Mouse (Mus musculus) thymus, postnatal 36 days (tissue): ENCODE results near the gene Parp16.
A peak's percentile ranks its signal among the peaks of the same experiment; 100 is the strongest.
"Not testable (repeated sequence)": the region's sequence is repeated elsewhere in the genome, so short reads cannot be mapped to it uniquely, and the experiment has no call there.

Source experiments
- DNase-seq, 2 experiments: peaks; one replicate each; pipeline ENCODE4 v3.0.0; 2022; ENCODE audit warnings: mixed read lengths in 2 of 2

Gene Parp16

GRCm38 (mm10) chr9:65179817-65180624, 15.1 kb upstream of the Parp16 start:
- DNase-seq = no peak

- DNase-seq = peak; percentile 60 to 66
Observed at GRCm38 (mm10) chr9:65188599-65188998, 6.6 kb upstream of the Parp16 start.

- DNase-seq = no peak
Observed at GRCm38 (mm10) chr9:65190306-65190705, 4.8 kb upstream of the Parp16 start.

- DNase-seq = no peak
Observed at GRCm38 (mm10) chr9:65191389-65191754, 3.8 kb upstream of the Parp16 start.

- DNase-seq = no peak
Observed at GRCm38 (mm10) chr9:65191755-65192469, 3.2 kb upstream of the Parp16 start.

GRCm38 (mm10) chr9:65193214-65193613, 1.9 kb upstream of the Parp16 start:
- no peak for DNase-seq

GRCm38 (mm10) chr9:65195621-65195981, 448 bp downstream of the Parp16 start:
- peak in 1 of 2 experiments; percentile 27 for DNase-seq

GRCm38 (mm10) chr9:65195982-65196737, 1.0 kb downstream of the Parp16 start:
- DNase-seq = no peak

- DNase-seq = peak; percentile 91 to 96
Observed at GRCm38 (mm10) chr9:65196738-65197569, 1.8 kb downstream of the Parp16 start.

GRCm38 (mm10) chr9:65197826-65198225, 2.7 kb downstream of the Parp16 start:
- DNase-seq = no peak

GRCm38 (mm10) chr9:65199723-65200122, 4.6 kb downstream of the Parp16 start:
- no peak for DNase-seq

GRCm38 (mm10) chr9:65200606-65201005, 5.5 kb downstream of the Parp16 start:
- no peak for DNase-seq

- no peak for DNase-seq
Observed at GRCm38 (mm10) chr9:65201021-65201380, 5.8 kb downstream of the Parp16 start.

- DNase-seq = peak; percentile 71 to 73
Observed at GRCm38 (mm10) chr9:65201381-65202164, 6.4 kb downstream of the Parp16 start.

- no peak for DNase-seq
Observed at GRCm38 (mm10) chr9:65202165-65202754, 7.1 kb downstream of the Parp16 start.

GRCm38 (mm10) chr9:65205049-65205815, 10.1 kb downstream of the Parp16 start:
- DNase-seq = no peak

- not testable (repeated sequence) for DNase-seq
Observed at GRCm38 (mm10) chr9:65207041-65207815, 12.1 kb downstream of the Parp16 start.

GRCm38 (mm10) chr9:65208293-65209179, 13.4 kb downstream of the Parp16 start:
- no peak for DNase-seq

GRCm38 (mm10) chr9:65211598-65211997, 16.4 kb downstream of the Parp16 start:
- no peak for DNase-seq
